Mouse (Mus musculus) midbrain, embryonic 12.5 days (tissue): ENCODE measurements around the gene Gm11168. TPM values are rescaled to one million over a fixed set of nuclear protein-coding genes. Genes with fewer than 3 reads are reported as not detected.
"Not testable (repeated sequence)": the region's sequence is repeated elsewhere in the genome, so short reads cannot be mapped to it uniquely, and the experiment has no call there.

Source experiments
- ATAC-seq: fragments of 200-750 bp; cut with Nextera tagmentation; 2 replicates; pipeline ENCODE4 v1.8.0; 2017; ENCODE audit warnings: low read depth, moderate TSS enrichment, moderate library complexity; ENCODE audit not compliant: low FRiP score
- H3K27ac ChIP-seq: fragments of 300-500 bp; sonication (generic); replicated peaks from 2 replicates; pipeline ENCODE4 v1.5.1; 2016; ENCODE audit warnings: mild to moderate bottlenecking
- H3K27me3 ChIP-seq: fragments of 300-500 bp; sonication (generic); 2 replicates; pipeline ENCODE4 v1.6.1; 2016; ENCODE audit warnings: mild to moderate bottlenecking
- H3K36me3 ChIP-seq: fragments of 300-500 bp; sonication (generic); 2 replicates; pipeline ENCODE4 v1.6.1; 2016
- H3K4me1 ChIP-seq: fragments of 300-500 bp; sonication (generic); 2 replicates; pipeline ENCODE4 v1.6.1; 2016
- H3K4me2 ChIP-seq: fragments of 300-500 bp; sonication (generic); replicated peaks from 2 replicates; pipeline ENCODE4 v1.6.1; 2016; ENCODE audit warnings: mild to moderate bottlenecking, moderate library complexity
- H3K4me3 ChIP-seq: fragments of 300-500 bp; sonication (generic); 2 replicates; pipeline ENCODE4 v1.5.1; 2016; ENCODE audit warnings: mild to moderate bottlenecking
- H3K9ac ChIP-seq: fragments of 300-500 bp; sonication (generic); replicated peaks from 2 replicates; pipeline ENCODE4 v1.6.1; 2016; ENCODE audit warnings: mild to moderate bottlenecking, moderate library complexity
- H3K9me3 ChIP-seq: fragments of 300-500 bp; sonication (generic); 2 replicates; pipeline ENCODE4 v1.6.1; 2016; ENCODE audit warnings: mild to moderate bottlenecking
- WGBS: fragments of 180-500 bp; shearing (Covaris S2); methylation state at CpG from one replicate; pipeline ENCODE4 v1.1.7; 2016; 5-methylcytosine and 5-hydroxymethylcytosine counted together
- microRNA-seq: library from miRNA; unstranded; fragments of <30 nt; microRNA quantifications from one replicate; pipeline ENCODE4, GENCODE M21; 2017
- polyA plus RNA-seq: library from polyadenylated mRNA; unstranded; fragments of >200 nt; fragmentation: Nextera tagmentation; extraction: Ambion mirVana; gene quantifications from 2 replicates; pipeline ENCODE4 v1.2.1, GENCODE M21; 2016

Gm11168 gene
- polyA plus RNA-seq, 1 experiment from 2014 or later: not detected

DNA sequence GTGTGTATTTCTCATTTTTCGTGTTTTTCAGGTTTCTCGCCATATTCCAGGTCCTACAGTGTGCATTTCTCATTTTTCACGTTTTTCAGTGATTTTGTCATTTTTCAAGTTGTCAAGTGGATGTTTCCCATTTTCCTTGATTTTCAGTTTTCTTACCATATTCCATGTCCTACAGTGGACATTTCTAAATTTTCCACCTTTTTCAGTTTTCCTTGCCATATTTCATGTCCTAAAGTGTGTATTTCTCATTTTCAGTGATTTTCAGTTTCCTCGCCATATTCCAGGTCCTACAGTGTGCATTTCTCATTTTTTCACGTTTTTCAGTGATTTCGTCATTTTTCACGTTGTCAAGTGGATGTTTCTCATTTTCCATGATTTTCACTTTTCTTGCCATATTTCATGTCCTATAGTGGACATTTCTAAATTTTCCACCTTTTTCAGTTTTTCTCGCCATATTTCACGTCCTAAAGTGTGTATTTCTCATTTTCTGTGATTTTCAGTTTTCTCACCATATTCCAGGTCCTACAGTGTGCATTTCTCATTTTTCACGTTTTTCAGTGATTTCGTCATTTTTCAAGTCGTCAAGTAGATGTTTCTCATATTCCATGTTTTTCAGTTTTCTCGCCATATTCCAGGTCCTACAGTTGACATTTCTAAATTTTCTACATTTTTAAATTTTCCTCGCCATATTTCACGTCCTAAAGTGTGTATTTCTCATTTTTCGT, 26.3 kb downstream of the Gm11168 start:
- WGBS: 65% methylated on average over 14 of the region's 16 CpGs
- not testable (repeated sequence) for H3K4me2 ChIP-seq, H3K4me1 ChIP-seq, H3K36me3 ChIP-seq, H3K27ac ChIP-seq, H3K27me3 ChIP-seq, H3K9me3 ChIP-seq, ATAC-seq, H3K9ac ChIP-seq, H3K4me3 ChIP-seq

DNA sequence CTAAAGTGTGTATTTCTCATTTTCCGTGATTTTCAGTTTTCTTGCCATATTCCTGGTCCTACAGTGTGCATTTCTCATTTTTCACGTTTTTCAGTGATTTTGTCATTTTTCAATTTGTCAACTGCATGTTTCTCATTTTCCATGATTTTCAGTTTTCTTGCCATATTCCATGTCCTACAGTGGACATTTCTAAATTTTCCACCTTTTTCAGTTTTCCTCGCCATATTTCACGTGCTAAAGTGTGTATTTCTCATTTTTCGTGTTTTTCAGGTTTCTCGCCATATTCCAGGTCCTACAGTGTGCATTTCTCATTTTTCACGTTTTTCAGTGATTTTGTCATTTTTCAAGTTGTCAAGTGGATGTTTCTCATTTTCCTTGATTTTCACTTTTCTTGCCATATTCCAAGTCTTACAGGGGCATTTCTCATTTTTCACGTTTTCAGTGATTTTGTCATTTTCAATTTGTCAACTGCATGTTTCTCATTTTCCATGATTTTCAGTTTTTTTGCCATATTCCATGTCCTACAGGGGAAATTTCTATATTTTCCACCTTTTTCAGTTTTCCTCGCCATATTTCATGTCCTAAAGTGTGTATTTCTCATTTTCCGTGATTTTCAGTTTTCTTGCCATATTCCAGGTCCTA, 27.7 kb downstream of the Gm11168 start:
- not testable (repeated sequence) for H3K27ac ChIP-seq, H3K4me1 ChIP-seq, H3K4me3 ChIP-seq, H3K9ac ChIP-seq, H3K4me2 ChIP-seq, H3K36me3 ChIP-seq, H3K9me3 ChIP-seq, H3K27me3 ChIP-seq
- 64% methylated on average over 3 of the region's 10 CpGs for WGBS
- 0 out of 2 replicates have a peak, but pooled peaks have one; percentile 25 for ATAC-seq

DNA sequence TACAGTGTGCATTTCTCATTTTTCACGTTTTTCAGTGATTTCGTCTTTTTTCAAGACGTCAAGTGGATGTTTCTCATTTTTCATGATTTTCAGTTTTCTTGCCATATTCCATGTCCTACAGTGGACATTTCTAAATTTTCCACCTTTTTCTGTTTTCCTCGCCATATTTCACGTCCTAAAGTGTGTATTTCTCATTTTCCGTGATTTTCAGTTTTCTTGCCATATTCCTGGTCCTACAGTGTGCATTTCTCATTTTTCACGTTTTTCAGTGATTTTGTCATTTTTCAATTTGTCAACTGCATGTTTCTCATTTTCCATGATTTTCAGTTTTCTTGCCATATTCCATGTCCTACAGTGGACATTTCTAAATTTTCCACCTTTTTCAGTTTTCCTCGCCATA, 31.2 kb downstream of the Gm11168 start, which contains the start of gene Gm17535:
Gene Gm17535 (plus strand): TSS at position 301 of the 400 bp plus-strand sequence.
- not testable (repeated sequence) for ATAC-seq, H3K9ac ChIP-seq, H3K4me1 ChIP-seq, H3K27ac ChIP-seq, H3K27me3 ChIP-seq, H3K36me3 ChIP-seq, H3K4me3 ChIP-seq, H3K4me2 ChIP-seq, H3K9me3 ChIP-seq
- WGBS: 64% methylated on average over 1 of the region's 8 CpGs

DNA sequence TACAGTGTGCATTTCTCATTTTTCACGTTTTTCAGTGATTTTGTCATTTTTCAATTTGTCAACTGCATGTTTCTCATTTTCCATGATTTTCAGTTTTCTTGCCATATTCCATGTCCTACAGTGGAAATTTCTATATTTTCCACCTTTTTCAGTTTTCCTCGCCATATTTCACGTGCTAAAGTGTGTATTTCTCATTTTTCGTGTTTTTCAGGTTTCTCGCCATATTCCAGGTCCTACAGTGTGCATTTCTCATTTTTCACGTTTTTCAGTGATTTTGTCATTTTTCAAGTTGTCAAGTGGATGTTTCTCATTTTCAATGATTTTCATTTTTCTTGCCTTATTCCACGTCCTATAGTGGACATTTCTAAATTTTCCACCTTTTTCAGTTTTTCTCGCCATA, 33.4 kb downstream of the Gm11168 start, which contains the start of gene Gm10715:
Gene Gm10715 (plus strand): TSS at position 301 of the 400 bp plus-strand sequence.
- not testable (repeated sequence) for H3K27me3 ChIP-seq, H3K4me2 ChIP-seq, H3K27ac ChIP-seq, H3K4me1 ChIP-seq, H3K4me3 ChIP-seq, H3K9ac ChIP-seq, ATAC-seq, H3K9me3 ChIP-seq, H3K36me3 ChIP-seq
- 77% methylated on average over 8 of the region's 8 CpGs for WGBS

DNA sequence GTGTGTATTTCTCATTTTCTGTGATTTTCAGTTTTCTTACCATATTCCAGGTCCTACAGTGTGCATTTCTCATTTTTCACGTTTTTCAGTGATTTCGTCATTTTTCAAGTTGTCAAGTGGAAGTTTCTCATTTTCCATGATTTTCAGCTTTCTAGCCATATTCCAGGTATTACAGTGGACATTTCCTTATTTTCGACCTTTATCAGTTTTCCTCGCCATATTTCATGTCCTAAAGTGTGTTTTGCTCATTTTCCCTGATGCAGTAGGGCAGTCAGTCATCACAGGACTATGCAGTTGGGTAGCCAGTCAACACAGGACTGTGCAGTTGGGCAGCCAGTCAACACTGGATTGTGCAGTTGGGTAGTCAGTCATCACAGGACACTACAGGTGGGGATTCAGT, 35.0 kb downstream of the Gm11168 start:
- H3K36me3 ChIP-seq, H3K4me3 ChIP-seq, H3K4me1 ChIP-seq, H3K9me3 ChIP-seq, H3K27ac ChIP-seq, H3K27me3 ChIP-seq, H3K4me2 ChIP-seq, ATAC-seq, H3K9ac ChIP-seq: not testable (repeated sequence)
- 70% methylated on average over 4 of the region's 4 CpGs for WGBS

Small RNAs within 50 kb of the gene (microRNA-seq; reads per million reads assigned to microRNA genes)
- gene Mir101c: not detected

Other genes starting within 250 kb of the Gm11168 start
- gene Gm10722, start 2.4 kb upstream of the Gm11168 start, polyA plus RNA-seq: not detected in 2 replicates
- 0.59 TPM in 1 of 2 replicates, not detected in the other for gene Gm10721, start 9.8 kb downstream of the Gm11168 start, polyA plus RNA-seq
- gene Gm10720, start 12.3 kb downstream of the Gm11168 start, polyA plus RNA-seq: not detected in 2 replicates
- 0.50 and 0.65 TPM in 2 replicates for gene Gm10719, start 14.1 kb downstream of the Gm11168 start, polyA plus RNA-seq
- gene Gm10718, start 20.2 kb downstream of the Gm11168 start, polyA plus RNA-seq: 0.50 and 1.1 TPM in 2 replicates
- 1.3 and 1.5 TPM in 2 replicates for gene Gm10717, start 22.1 kb downstream of the Gm11168 start, polyA plus RNA-seq
- not detected in 2 replicates for gene Gm17535, start 31.3 kb downstream of the Gm11168 start, polyA plus RNA-seq
- gene Gm10715, start 33.5 kb downstream of the Gm11168 start, polyA plus RNA-seq: not detected in 2 replicates